Mouse (Mus musculus) forebrain, embryonic 11.5 days (tissue): ENCODE measurements at regions not wholly inside any gene's neighbourhood (a gene's known extent, or its start where the extent isn't known, plus 50 kb on each side); places are given as distances from the start of the nearest gene placed in this dataset.
A peak's percentile ranks its signal among the peaks of the same experiment; 100 is the strongest.

Source experiments
- ATAC-seq: fragments of 200-750 bp; cut with Nextera tagmentation; replicated peaks from 2 replicates; pipeline ENCODE4 v1.8.0; 2017; ENCODE audit warnings: moderate TSS enrichment; ENCODE audit not compliant: low FRiP score
- DNase-seq: peaks from one replicate; pipeline ENCODE4 v3.0.0-alpha.2; 2017; ENCODE audit warnings: low spot score
- H3K27ac ChIP-seq: fragments of 300-500 bp; sonication (generic); 2 replicates; pipeline ENCODE4 v1.5.1; 2014; ENCODE audit warnings: low read depth, low read length
- H3K27me3 ChIP-seq: fragments of 300-500 bp; sonication (generic); 2 replicates; pipeline ENCODE4 v1.6.1; 2014; ENCODE audit warnings: mild to moderate bottlenecking, low read length, mixed read lengths; ENCODE audit not compliant: control insufficient read depth, insufficient read depth
- H3K36me3 ChIP-seq: fragments of 300-500 bp; sonication (generic); 2 replicates; pipeline ENCODE4 v1.6.1; 2014; ENCODE audit warnings: mild to moderate bottlenecking, low read length, moderate library complexity, mixed read lengths; ENCODE audit not compliant: control insufficient read depth, insufficient read depth
- H3K4me1 ChIP-seq: fragments of 300-500 bp; sonication (generic); replicated peaks from 2 replicates; pipeline ENCODE4 v1.6.1; 2014; ENCODE audit warnings: low read length, mixed read lengths; ENCODE audit not compliant: control insufficient read depth, insufficient read depth
- H3K4me2 ChIP-seq: fragments of 300-500 bp; sonication (generic); 2 replicates; pipeline ENCODE4 v1.6.1; 2014; ENCODE audit warnings: low read depth, mild to moderate bottlenecking, low read length, moderate library complexity, mixed read lengths; ENCODE audit not compliant: severe bottlenecking
- H3K4me3 ChIP-seq: fragments of 300-500 bp; sonication (generic); 2 replicates; pipeline ENCODE4 v1.5.1; 2014; ENCODE audit warnings: low read depth, low read length
- H3K9ac ChIP-seq: fragments of 300-500 bp; sonication (generic); 2 replicates; pipeline ENCODE4 v1.6.1; 2014; ENCODE audit warnings: low read length
- H3K9me3 ChIP-seq: fragments of 300-500 bp; sonication (generic); 2 replicates; pipeline ENCODE4 v1.6.1; 2016; ENCODE audit warnings: low read length, mixed read lengths; ENCODE audit not compliant: control insufficient read depth
- WGBS: fragments of 180-500 bp; shearing (Covaris S2); extraction: QIAGEN DNeasy Blood & Tissue Kit; methylation state at CpG from one replicate; pipeline ENCODE4 v1.1.7; 2014; 5-methylcytosine and 5-hydroxymethylcytosine counted together

DNA sequence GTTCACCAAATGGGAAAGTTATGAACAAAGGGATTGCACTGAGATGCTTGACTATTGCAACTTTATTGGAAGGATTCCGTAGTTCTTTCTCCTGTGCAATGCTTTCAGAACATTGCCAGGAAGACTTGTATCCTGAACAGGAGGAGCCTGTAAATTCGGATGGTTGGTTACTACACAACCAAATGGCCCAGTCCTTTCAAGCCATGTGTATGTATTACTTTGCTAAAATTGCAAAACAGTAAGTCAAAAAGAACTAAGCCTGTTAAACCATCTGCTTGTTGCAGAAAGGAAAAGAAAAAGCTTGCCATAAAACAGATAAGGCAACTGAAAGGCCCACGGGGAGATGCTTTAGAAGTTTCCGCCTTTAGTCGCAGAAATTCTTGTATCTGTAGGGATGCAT, 124.5 kb upstream of the Ccng1 start:
- ATAC-seq (no peak), DNase-seq (no peak)
- Histone ChIP-seq H3K4me3 (no peak overlapping the region), H3K4me1 (no peaks in the 10 kb centered on the region), H3K27ac (no peak overlapping the region), H3K4me2 (no peak overlapping the region), H3K36me3 (no peaks in the 10 kb centered on the region), H3K27me3 (no peaks in the 10 kb centered on the region), H3K9ac (no peak overlapping the region), H3K9me3 (no peaks in the 10 kb centered on the region)
- WGBS: 87% methylated on average over 5 of the region's 5 CpGs

- DNase-seq (no peak), ATAC-seq (no peak)
- Histone ChIP-seq H3K9ac (no peak overlapping the region), H3K4me2 (no peak overlapping the region), H3K9me3 (no peaks in the 10 kb centered on the region), H3K27ac (no peak overlapping the region), H3K4me1 (no peaks in the 10 kb centered on the region), H3K36me3 (no peaks in the 10 kb centered on the region), H3K27me3 (no peaks in the 10 kb centered on the region), H3K4me3 (no peak overlapping the region)
- 89% methylated on average over 2 of the region's 2 CpGs for WGBS
These were observed 117.9 kb upstream of the Ccng1 start for GRCm38 (mm10) chr11:40873002-40873401.

GRCm38 (mm10) chr11:40865694-40866093, 110.6 kb upstream of the Ccng1 start:
- ATAC-seq: no peak
- 28% methylated on average over 2 of the region's 2 CpGs for WGBS
- no peak overlapping the region for H3K4me2 ChIP-seq
- no peak overlapping the region for H3K9ac ChIP-seq
- no peaks in the 10 kb centered on the region for H3K9me3 ChIP-seq
- peak; percentile 65 for DNase-seq
- no peak overlapping the region for H3K27ac ChIP-seq
- H3K4me3 ChIP-seq: no peak overlapping the region
- H3K36me3 ChIP-seq: no peaks in the 10 kb centered on the region
- no peaks in the 10 kb centered on the region for H3K27me3 ChIP-seq
- no peaks in the 10 kb centered on the region for H3K4me1 ChIP-seq

- Histone ChIP-seq H3K4me3 (no peak overlapping the region), H3K27ac (no peak overlapping the region), H3K9ac (no peak overlapping the region), H3K4me1 (no peaks in the 10 kb centered on the region), H3K9me3 (no peaks in the 10 kb centered on the region), H3K27me3 (no peaks in the 10 kb centered on the region), H3K36me3 (no peaks in the 10 kb centered on the region), H3K4me2 (no peak overlapping the region)
- 100% methylated on average over 1 of the region's 1 CpGs for WGBS
- ATAC-seq (no peak), DNase-seq (no peak)
These were observed 96.2 kb upstream of the Ccng1 start for GRCm38 (mm10) chr11:40851361-40851760.

GRCm38 (mm10) chr11:40850652-40851092, 95.6 kb upstream of the Ccng1 start:
- no peaks in the 10 kb centered on the region for H3K27me3 ChIP-seq
- no peak for ATAC-seq
- H3K9ac ChIP-seq: no peak overlapping the region
- H3K36me3 ChIP-seq: no peaks in the 10 kb centered on the region
- no peaks in the 10 kb centered on the region for H3K4me1 ChIP-seq
- no peak overlapping the region for H3K4me2 ChIP-seq
- DNase-seq: no peak
- no peak overlapping the region for H3K27ac ChIP-seq
- WGBS: 81% methylated on average over 4 of the region's 4 CpGs
- no peak overlapping the region for H3K4me3 ChIP-seq
- no peaks in the 10 kb centered on the region for H3K9me3 ChIP-seq

- no peaks in the 10 kb centered on the region for H3K9me3 ChIP-seq
- H3K9ac ChIP-seq: no peak overlapping the region
- no peak overlapping the region for H3K27ac ChIP-seq
- no peaks in the 10 kb centered on the region for H3K27me3 ChIP-seq
- WGBS: 85% methylated on average over 1 of the region's 1 CpGs
- H3K4me1 ChIP-seq: no peaks in the 10 kb centered on the region
- H3K4me3 ChIP-seq: no peak overlapping the region
- H3K4me2 ChIP-seq: no peak overlapping the region
- DNase-seq: no peak
- H3K36me3 ChIP-seq: no peaks in the 10 kb centered on the region
- no peak for ATAC-seq
These were observed 91.5 kb upstream of the Ccng1 start for GRCm38 (mm10) chr11:40846586-40846985.

GRCm38 (mm10) chr11:40835393-40835792, 80.3 kb upstream of the Ccng1 start:
- Histone ChIP-seq H3K36me3 (no peaks in the 10 kb centered on the region), H3K27me3 (no peaks in the 10 kb centered on the region), H3K9ac (no peak overlapping the region), H3K4me2 (no peak overlapping the region), H3K4me3 (no peak overlapping the region), H3K27ac (no peak overlapping the region), H3K4me1 (no peaks in the 10 kb centered on the region), H3K9me3 (no peaks in the 10 kb centered on the region)
- DNase-seq (no peak), ATAC-seq (no peak)
- 68% methylated on average over 4 of the region's 4 CpGs for WGBS
